Mouse (Mus musculus): ENCODE results near the gene Zfp692. TPM values are rescaled to one million over a fixed set of nuclear protein-coding genes. Genes with fewer than 3 reads are reported as not detected.

The Zfp692 gene
- 13.9 and 15.2 TPM in 2 replicates for polyA plus RNA-seq (2014; fragmentation: Nextera tagmentation; extraction: Ambion mirVana)

GRCm38 (mm10) chr11:58306860-58307308 is at the start of gene Zfp692:
Zfp692 (plus strand) TSS chr11:58307069.
- peak within 1 kb of the TSS; percentile 72 for H3K9ac ChIP-seq
- H3K9me3 ChIP-seq (ENCODE audit: low read depth, low read length): no peaks in the 10 kb centered on the region
- H3K36me3 ChIP-seq (ENCODE audit: insufficient read depth): peaks cover 10% of the 10 kb centered on the region; the same call in 1 of the 2 replicates
- no peaks in the 10 kb centered on the region for H3K27me3 ChIP-seq (ENCODE audit: insufficient read depth, low read length)
- 0 out of 2 replicates have a peak, but pooled peaks have one; percentile 4 for TF ChIP-seq CTCF (IDR thresholded peaks at IDR 0.05; ENCODE audit: low read depth)
- peak within 1 kb of the TSS; percentile 94 for H3K4me2 ChIP-seq
- peaks cover 4% of the 10 kb centered on the region; the same call in 1 of the 2 replicates for H3K4me1 ChIP-seq (ENCODE audit: insufficient read depth)
- peak within 1 kb of the TSS; percentile 57 for H3K4me3 ChIP-seq (ENCODE audit: low read depth, low read length)
- H3K27ac ChIP-seq (ENCODE audit: low read depth): peak within 1 kb of the TSS; percentile 87
- DNase-seq (peak; percentile 97), ATAC-seq (ENCODE audit: insufficient read depth) (peak; percentile 76)
- under 1% methylated on average over 34 of the region's 34 CpGs for WGBS

DNA sequence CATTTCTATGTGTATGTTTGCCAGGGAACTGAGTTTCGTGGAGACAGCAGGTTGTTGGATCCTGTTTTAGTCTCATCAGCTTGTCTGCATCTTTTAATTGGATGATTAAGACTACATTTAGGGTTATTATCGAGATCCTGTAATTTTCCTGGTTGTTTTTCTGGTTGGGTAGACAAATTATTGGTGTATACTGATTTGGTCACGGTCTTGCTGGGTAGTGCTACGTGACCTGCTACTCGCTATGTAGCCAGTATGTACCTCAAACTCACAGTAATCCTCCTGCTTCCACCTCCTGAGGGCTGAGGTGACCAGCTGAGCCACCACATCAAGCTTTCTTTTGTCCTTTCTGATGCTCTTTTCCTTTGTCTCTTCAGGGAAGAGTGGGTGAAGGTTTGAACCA is 49.1 kb upstream of the Zfp692 start:
- WGBS: 82% methylated on average over 5 of the region's 5 CpGs
- TF ChIP-seq CTCF (IDR thresholded peaks at IDR 0.05; ENCODE audit: low read depth): no peak
- H3K9ac ChIP-seq: no peak overlapping the region
- H3K27ac ChIP-seq (ENCODE audit: low read depth): no peak overlapping the region
- H3K27me3 ChIP-seq (ENCODE audit: insufficient read depth, low read length): no peaks in the 10 kb centered on the region
- H3K9me3 ChIP-seq (ENCODE audit: low read depth, low read length): no peaks in the 10 kb centered on the region
- H3K4me1 ChIP-seq (ENCODE audit: insufficient read depth): no peaks in the 10 kb centered on the region
- H3K4me3 ChIP-seq (ENCODE audit: low read depth, low read length): no peak overlapping the region
- H3K4me2 ChIP-seq: no peak overlapping the region
- no peak for DNase-seq
- no peak for ATAC-seq (ENCODE audit: insufficient read depth)
- H3K36me3 ChIP-seq (ENCODE audit: insufficient read depth): no peaks in the 10 kb centered on the region

DNA sequence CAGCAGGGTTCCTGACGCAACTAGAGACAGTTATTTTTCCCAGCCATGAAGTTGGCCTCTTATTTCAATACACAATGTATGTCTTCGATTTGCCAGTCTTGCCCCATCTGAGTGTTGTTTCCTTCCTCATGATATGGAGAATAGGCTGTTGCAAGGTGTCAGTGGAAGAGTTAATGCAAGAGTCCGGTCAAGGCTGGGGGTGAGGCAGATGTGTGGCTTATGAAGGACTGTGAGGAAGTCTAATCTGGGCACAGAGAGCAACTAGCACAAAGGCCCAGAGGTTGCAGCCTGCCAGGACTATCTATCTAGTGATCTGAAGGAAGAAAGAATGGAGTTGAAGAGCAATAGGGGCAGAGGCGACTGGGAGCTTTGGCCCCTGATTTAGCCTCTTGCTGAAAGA is 46.7 kb upstream of the Zfp692 start:
- Histone ChIP-seq H3K27ac (ENCODE audit: low read depth) (no peak overlapping the region), H3K4me3 (ENCODE audit: low read depth, low read length) (no peak overlapping the region), H3K27me3 (ENCODE audit: insufficient read depth, low read length) (no peaks in the 10 kb centered on the region), H3K4me2 (no peak overlapping the region), H3K36me3 (ENCODE audit: insufficient read depth) (no peaks in the 10 kb centered on the region), H3K4me1 (ENCODE audit: insufficient read depth) (no peaks in the 10 kb centered on the region), H3K9me3 (ENCODE audit: low read depth, low read length) (no peaks in the 10 kb centered on the region), H3K9ac (no peak overlapping the region)
- DNase-seq: no peak
- no peak for ATAC-seq (ENCODE audit: insufficient read depth)
- 81% methylated on average over 4 of the region's 4 CpGs for WGBS
- no peak for TF ChIP-seq CTCF (IDR thresholded peaks at IDR 0.05; ENCODE audit: low read depth)

DNA sequence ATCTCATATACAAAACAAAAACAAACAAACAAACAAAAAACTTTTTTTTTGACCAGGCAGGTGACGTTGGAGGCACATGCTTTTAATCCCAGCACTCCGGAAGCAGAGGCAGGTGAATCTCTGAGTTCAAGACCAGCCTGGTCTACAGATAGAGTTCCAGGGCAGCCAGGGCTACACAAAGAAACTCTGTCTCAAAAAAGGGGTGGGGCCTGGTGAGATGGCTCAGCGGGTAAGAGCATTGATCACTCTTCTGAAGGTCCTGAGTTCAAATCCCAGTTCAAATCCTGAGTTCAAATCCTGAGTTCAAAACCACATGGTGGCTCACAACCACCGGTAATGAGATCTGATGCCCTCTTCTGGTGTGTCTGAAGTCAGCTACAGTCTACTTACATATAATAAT is 45.0 kb upstream of the Zfp692 start:
- no peak overlapping the region for H3K4me2 ChIP-seq
- no peak overlapping the region for H3K4me3 ChIP-seq (ENCODE audit: low read depth, low read length)
- no peaks in the 10 kb centered on the region for H3K9me3 ChIP-seq (ENCODE audit: low read depth, low read length)
- DNase-seq (no peak), ATAC-seq (ENCODE audit: insufficient read depth) (no peak)
- H3K27ac ChIP-seq (ENCODE audit: low read depth): no peak overlapping the region
- TF ChIP-seq CTCF (IDR thresholded peaks at IDR 0.05; ENCODE audit: low read depth): no peak
- WGBS: 85% methylated on average over 4 of the region's 4 CpGs
- H3K27me3 ChIP-seq (ENCODE audit: insufficient read depth, low read length): no peaks in the 10 kb centered on the region
- H3K4me1 ChIP-seq (ENCODE audit: insufficient read depth): no peaks in the 10 kb centered on the region
- no peak overlapping the region for H3K9ac ChIP-seq
- no peaks in the 10 kb centered on the region for H3K36me3 ChIP-seq (ENCODE audit: insufficient read depth)

DNA sequence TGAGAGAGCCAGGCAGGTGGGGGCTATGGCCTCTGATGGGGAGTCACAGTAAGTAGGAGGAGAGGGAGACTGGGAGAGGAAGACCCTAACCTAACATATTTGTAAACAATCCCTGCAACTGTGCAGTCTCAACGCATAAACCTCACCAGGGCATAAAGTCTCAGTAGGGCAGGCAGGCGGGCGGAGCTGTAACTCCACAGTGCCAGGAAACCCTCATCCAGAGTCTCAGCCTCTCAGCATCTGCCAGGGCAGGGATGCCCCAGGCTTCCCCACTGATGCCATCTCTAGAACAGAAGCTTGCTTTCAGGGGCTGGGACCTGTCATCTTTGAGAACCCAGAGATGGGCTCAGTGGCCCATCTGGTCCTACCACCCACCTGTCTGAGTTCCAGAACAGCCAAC is 44.5 kb upstream of the Zfp692 start:
- Histone ChIP-seq H3K4me2 (no peak overlapping the region), H3K27ac (ENCODE audit: low read depth) (no peak overlapping the region), H3K9ac (no peak overlapping the region), H3K9me3 (ENCODE audit: low read depth, low read length) (no peaks in the 10 kb centered on the region), H3K27me3 (ENCODE audit: insufficient read depth, low read length) (no peaks in the 10 kb centered on the region), H3K36me3 (ENCODE audit: insufficient read depth) (no peaks in the 10 kb centered on the region), H3K4me1 (ENCODE audit: insufficient read depth) (no peaks in the 10 kb centered on the region), H3K4me3 (ENCODE audit: low read depth, low read length) (no peak overlapping the region)
- no peak for TF ChIP-seq CTCF (IDR thresholded peaks at IDR 0.05; ENCODE audit: low read depth)
- DNase-seq (no peak), ATAC-seq (ENCODE audit: insufficient read depth) (no peak)
- 84% methylated on average over 3 of the region's 3 CpGs for whole genome bisulfite sequencing

DNA sequence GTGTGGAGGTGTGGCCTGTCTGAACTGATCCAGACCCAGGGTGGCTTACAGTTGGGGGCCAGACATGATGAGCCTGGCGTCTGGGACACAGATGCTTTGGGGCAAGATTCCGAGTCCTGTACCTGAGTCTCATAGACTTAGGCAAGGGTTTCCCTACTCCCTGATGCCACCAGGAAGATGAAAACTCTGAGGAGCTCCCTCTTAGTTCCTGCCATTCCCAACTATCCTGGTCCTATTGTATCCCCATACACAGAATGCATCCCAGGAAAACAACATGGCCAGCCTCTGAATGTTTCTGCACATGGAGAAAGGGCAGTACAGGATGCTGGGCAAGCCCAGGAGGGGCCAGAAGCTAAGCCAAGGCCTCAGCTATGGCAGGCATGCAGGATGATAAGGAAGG is 43.4 kb upstream of the Zfp692 start:
- H3K27ac ChIP-seq (ENCODE audit: low read depth): no peak overlapping the region
- no peaks in the 10 kb centered on the region for H3K36me3 ChIP-seq (ENCODE audit: insufficient read depth)
- ATAC-seq (ENCODE audit: insufficient read depth) (no peak), DNase-seq (no peak)
- H3K4me3 ChIP-seq (ENCODE audit: low read depth, low read length): no peak overlapping the region
- TF ChIP-seq CTCF (IDR thresholded peaks at IDR 0.05; ENCODE audit: low read depth): no peak
- H3K4me1 ChIP-seq (ENCODE audit: insufficient read depth): no peaks in the 10 kb centered on the region
- no peaks in the 10 kb centered on the region for H3K9me3 ChIP-seq (ENCODE audit: low read depth, low read length)
- 66% methylated on average over 2 of the region's 2 CpGs for WGBS
- no peak overlapping the region for H3K9ac ChIP-seq
- no peaks in the 10 kb centered on the region for H3K27me3 ChIP-seq (ENCODE audit: insufficient read depth, low read length)
- H3K4me2 ChIP-seq: no peak overlapping the region

GRCm38 (mm10) chr11:58264546-58264945 is 42.3 kb upstream of the Zfp692 start:
- Histone ChIP-seq H3K27ac (ENCODE audit: low read depth) (no peak overlapping the region), H3K4me3 (ENCODE audit: low read depth, low read length) (no peak overlapping the region), H3K9me3 (ENCODE audit: low read depth, low read length) (no peaks in the 10 kb centered on the region), H3K9ac (no peak overlapping the region), H3K4me2 (no peak overlapping the region), H3K27me3 (ENCODE audit: insufficient read depth, low read length) (no peaks in the 10 kb centered on the region), H3K4me1 (ENCODE audit: insufficient read depth) (no peaks in the 10 kb centered on the region), H3K36me3 (ENCODE audit: insufficient read depth) (no peaks in the 10 kb centered on the region)
- no peak for TF ChIP-seq CTCF (IDR thresholded peaks at IDR 0.05; ENCODE audit: low read depth)
- 76% methylated on average over 9 of the region's 9 CpGs for WGBS
- ATAC-seq (ENCODE audit: insufficient read depth) (no peak), DNase-seq (no peak)

DNA sequence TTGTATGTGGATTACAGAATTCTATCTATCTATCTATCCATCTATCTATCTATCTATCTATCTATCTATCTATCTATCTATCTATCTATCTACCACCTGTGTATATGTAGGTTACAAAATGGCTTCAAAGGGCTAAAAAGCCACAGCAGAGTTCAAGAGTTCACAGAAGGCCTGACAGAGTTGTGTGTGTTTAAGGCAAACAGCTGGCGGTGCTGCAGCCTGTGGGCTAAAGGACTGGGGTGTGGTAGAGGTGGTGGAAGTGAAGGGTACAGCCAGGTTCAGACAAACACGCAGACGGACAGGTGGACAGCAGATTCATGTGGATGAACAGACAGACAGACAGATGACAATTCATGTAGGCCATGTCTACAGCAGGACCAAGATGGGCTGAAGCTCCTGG is 38.6 kb upstream of the Zfp692 start:
- TF ChIP-seq CTCF (IDR thresholded peaks at IDR 0.05; ENCODE audit: low read depth): no peak
- no peaks in the 10 kb centered on the region for H3K27me3 ChIP-seq (ENCODE audit: insufficient read depth, low read length)
- 72% methylated on average over 3 of the region's 3 CpGs for WGBS
- H3K36me3 ChIP-seq (ENCODE audit: insufficient read depth): no peaks in the 10 kb centered on the region
- H3K9me3 ChIP-seq (ENCODE audit: low read depth, low read length): no peaks in the 10 kb centered on the region
- H3K4me1 ChIP-seq (ENCODE audit: insufficient read depth): no peaks in the 10 kb centered on the region
- H3K4me2 ChIP-seq: no peak overlapping the region
- DNase-seq (no peak), ATAC-seq (ENCODE audit: insufficient read depth) (no peak)
- no peak overlapping the region for H3K9ac ChIP-seq
- no peak overlapping the region for H3K27ac ChIP-seq (ENCODE audit: low read depth)
- H3K4me3 ChIP-seq (ENCODE audit: low read depth, low read length): no peak overlapping the region
